Mouse (Mus musculus) right cerebral cortex, postnatal 14 days (tissue): ENCODE results near the gene Ankrd65.
A peak's percentile ranks its signal among the peaks of the same experiment; 100 is the strongest.
"Not testable (repeated sequence)": the region's sequence is repeated elsewhere in the genome, so short reads cannot be mapped to it uniquely, and the experiment has no call there.

Source experiments
- DNase-seq: peaks from one replicate; pipeline ENCODE4 v3.0.0; 2022

The Ankrd65 gene

GRCm38 (mm10) chr4:155790021-155790489 lies at the start of gene Ankrd65:
Ankrd65 (plus strand) TSS chr4:155790439.
- no peak for DNase-seq

DNA sequence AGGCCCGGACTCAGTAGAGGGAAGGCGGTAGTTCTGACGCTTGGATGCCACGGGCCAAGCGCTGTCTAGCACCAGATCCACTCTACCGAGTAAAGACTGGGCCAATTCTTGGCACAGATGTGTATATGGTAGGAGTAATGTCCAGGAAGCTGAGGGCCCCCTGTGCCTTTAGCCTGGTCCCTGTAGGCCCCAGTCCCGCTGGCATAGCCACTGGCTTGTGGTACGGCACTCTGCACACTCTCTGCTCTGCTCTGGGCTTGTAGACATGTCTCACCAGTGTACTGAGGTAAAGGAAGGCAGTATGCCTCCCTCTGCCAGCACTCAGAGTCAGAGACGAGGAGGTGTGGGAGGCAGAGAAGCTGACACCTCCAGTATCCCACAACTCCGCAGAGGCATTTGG lies 49.6 kb upstream of the Ankrd65 start:
- not testable (repeated sequence) for DNase-seq

DNA sequence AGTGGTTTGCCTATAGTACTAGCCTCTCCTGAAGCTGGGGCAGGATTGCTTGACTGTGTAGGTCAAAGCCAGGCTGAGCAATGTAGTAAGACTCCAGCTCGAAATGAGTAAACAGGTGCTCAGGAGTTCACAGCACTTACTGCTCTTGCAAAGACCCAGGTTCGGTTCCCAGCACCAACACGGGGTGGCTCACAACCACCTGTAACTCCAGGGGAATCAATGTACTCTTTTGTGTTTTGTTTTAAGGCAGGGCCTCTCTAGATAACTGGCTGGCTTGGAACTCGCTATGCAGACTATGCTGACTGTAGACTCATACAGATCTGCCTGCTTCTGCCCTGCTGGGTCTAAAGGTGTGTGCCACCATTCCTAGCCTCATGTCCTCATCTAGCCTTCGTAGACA lies 47.6 kb upstream of the Ankrd65 start:
- no peak for DNase-seq

GRCm38 (mm10) chr4:155744474-155744873 lies 45.8 kb upstream of the Ankrd65 start:
- DNase-seq, result no peak

DNA sequence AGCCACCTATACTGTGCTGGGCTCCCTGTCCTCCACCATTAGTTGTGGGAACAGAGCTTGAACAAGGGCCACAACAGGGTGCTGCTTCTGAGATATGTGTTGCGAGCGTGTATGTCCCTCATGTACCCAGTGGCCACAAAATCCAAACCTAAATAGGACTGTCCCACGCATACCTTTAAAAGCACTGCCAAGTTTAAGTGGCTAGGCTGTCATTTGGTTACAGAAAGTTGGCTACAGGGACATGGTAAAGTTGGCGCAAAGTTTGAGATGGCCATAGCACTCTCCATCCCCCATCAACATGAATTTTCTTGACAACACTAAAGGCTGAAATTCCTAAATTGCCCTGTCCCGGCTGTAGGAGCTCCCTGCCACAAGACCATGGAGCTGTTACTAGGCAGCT lies 45.1 kb upstream of the Ankrd65 start:
- no peak for DNase-seq

- no peak for DNase-seq
Measured at GRCm38 (mm10) chr4:155746036-155746548, 44.1 kb upstream of the Ankrd65 start.

GRCm38 (mm10) chr4:155746575-155747490 lies 43.4 kb upstream of the Ankrd65 start:
- peak; percentile 7 for DNase-seq

DNA sequence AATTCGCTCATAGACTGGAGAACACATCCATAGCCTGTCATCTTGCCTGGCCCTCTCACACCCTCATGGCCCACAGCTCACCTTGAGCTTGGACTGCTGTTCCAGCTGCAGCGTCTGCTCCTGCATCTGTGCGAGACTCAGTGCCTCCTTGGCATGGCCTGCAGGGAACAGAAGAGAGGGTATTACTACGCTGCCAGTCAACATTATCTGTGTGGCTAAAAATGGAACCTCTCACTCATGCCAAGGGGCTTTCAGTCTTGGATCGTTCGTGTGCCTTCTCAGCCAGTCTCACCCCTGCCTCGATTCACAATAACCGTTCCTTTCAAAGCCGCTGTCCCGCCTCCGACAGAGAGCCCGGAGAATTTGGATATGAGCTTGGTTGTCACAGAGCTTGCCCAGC lies 33.2 kb upstream of the Ankrd65 start:
- no peak for DNase-seq

GRCm38 (mm10) chr4:155759862-155760612 lies 30.2 kb upstream of the Ankrd65 start:
- DNase-seq, result no peak

- DNase-seq, result peak; percentile 98
Measured at GRCm38 (mm10) chr4:155760613-155761355, 29.5 kb upstream of the Ankrd65 start, which contains the start of gene Atad3a. Atad3a (minus strand) TSS chr4:155761093.

DNA sequence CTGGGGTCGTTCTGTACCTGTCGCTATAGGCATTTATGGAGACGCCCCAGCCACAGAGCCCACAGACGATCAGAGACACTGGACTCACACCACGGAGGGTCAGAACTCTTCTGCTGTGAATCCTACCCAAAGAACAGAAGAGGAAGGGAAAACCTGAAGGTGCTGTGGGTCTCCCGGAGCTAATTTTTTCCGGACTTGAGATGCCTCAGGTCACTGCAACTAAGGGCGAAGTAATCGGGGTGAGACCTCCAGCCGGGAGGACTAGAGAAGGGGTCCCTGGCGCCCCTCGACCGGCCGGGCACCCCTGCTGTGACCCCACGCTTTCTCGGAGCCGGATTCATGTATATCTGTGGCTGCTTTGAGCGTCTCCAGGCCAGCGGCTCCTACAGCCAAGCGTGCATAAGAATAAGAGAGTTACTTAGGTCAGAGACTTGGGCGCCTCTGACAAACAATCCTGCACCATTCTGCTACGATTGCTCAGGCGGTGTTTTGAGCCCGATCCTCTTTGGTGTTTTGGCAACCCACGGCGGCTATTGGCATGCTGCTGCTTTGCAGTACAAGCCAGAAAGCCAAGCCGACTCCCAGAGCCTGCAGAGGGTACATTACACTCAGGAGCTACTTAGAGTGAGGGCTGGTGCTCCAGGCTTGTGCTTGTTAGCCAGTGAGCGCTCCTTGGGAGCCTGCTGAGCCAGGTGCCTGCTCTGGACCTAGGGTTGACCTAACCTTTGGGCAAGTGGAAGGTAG lies 28.7 kb upstream of the Ankrd65 start:
- DNase-seq, result no peak

GRCm38 (mm10) chr4:155762357-155762756 lies 27.9 kb upstream of the Ankrd65 start:
- DNase-seq, result no peak

- no peak for DNase-seq
Measured at GRCm38 (mm10) chr4:155769496-155769879, 20.8 kb upstream of the Ankrd65 start.

DNA sequence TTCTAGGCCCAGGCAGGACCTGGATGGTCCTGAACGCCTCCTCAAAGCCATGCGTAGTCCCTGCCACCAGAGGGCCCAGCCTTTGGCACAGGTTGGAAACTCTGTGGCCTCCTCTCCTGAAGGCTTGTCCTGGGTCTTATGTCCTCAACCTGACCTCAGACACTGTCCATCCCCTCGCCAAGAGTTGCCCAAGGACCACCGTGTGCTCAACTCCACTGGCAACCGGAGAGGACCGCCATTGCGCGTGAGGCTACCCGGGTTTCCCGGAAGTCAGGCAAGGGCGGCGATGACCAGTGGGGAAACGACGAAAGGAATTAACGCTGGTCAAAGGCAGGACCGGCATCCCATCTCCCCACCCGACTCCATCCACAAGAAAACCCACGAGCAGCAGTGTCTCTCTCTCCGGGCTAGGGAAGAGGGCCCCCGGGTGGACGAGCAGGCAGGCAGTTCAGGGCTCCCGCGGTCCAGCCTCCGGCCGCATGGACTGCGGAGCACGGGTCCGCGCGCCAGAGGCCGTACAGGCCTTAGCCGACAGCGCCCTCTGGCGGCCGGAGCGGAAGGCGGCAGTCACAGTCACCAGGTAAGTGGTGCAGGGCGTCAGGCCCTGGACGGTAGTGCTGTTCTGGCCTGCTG lies 20.2 kb upstream of the Ankrd65 start:
- DNase-seq, result peak; percentile 90

- DNase-seq, result no peak
Measured at GRCm38 (mm10) chr4:155770626-155771025, 19.6 kb upstream of the Ankrd65 start.

DNA sequence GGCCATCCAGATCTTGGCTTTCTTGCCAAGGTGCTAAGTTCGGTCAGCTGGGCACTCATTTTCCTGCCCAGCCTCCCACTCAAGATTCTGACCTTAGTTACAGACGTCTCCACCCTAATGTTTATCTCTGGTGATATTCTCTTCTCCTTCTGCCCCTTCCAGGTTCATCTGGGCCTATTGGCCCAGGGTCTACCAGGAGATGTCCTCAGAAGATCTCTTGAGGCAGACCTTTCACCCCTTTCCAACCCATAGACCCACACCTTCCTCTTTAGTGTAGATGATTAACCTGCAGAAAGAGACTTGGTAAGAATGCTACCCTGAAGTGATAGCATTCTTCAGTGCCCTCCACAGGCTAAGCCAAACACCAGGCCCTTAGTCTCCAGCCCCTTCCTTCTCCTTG lies 18.5 kb upstream of the Ankrd65 start:
- no peak for DNase-seq

DNA sequence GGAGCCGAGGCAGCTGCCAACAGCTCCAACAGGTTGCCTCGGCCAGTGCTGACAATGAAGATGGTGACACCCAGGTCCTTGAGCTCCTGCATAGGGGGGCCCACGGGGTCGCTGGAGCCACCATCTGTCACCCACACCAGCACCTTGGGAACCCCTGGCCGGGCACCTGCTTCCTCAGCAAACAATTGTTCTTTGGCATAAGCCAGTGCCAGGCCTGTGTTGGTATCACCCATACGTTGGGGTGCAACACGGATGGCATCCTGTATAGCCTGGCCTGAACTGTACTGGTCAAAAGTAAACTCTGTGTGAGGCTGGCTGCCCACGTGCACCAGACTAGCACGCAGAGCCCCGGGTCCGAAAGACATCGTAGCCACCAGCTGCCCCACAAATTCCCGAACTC lies 17.5 kb upstream of the Ankrd65 start:
- DNase-seq, result no peak

DNA sequence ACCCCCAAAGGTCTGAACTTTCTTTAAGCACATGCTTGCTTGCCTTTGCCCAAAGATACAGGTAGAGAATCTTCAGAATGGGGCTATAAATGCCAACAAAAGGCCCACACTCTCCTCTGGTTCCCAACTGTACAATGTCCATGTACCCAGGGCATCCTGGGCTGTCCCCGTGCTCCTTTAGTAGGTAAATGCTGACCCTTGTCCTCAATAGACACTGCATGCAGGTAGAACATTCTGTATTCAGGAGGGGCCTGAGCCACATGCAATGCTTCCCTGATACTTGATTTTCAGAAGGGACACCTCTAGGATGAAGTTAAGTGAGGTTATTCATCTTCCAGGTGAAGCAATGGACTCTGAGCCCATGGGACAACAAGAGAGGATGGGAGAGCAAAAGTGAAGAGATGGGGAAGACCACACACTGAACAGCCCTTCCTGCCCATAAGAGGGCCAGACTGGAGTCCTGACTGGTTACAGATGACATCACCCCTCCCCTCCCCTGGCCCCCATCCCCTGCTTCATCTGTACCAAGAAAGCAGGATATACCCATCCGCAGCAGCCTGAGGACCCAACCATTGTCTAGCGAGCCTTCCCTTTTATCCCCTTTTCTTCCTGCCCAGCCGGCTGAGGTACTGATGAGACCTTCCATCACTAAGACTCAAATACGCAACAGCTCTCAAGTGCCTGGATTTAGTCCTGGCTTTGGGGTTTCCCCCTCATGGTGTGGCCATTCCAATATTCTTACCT lies 16.7 kb upstream of the Ankrd65 start:
- no peak for DNase-seq

DNA sequence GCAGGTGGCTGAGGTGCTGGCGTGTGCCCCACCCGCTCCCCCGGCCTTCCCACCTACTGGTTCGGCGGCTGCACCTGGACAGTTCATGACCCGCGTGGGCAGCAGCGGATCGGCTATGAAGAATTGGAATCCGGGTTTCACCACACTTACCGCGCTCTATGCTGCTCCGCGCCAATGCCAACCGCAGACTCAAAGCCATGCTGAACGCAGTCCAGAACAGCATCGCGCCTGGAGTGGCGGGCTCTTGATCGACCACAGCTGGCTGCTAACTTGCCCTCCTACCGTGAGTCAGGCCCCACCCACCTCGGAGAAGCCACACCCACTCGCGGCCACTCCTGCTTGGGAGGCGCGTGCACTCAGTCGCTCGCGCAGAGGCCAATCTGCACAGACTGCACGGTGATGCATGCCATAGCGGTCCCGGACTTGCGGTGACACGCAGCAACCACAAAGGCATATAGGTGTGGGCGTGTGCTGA lies 15.9 kb upstream of the Ankrd65 start, which contains the start of gene Vwa1:
Vwa1 (minus strand) TSS at position 419 of the 475 bp plus-strand sequence.
- DNase-seq, result peak; percentile 83

DNA sequence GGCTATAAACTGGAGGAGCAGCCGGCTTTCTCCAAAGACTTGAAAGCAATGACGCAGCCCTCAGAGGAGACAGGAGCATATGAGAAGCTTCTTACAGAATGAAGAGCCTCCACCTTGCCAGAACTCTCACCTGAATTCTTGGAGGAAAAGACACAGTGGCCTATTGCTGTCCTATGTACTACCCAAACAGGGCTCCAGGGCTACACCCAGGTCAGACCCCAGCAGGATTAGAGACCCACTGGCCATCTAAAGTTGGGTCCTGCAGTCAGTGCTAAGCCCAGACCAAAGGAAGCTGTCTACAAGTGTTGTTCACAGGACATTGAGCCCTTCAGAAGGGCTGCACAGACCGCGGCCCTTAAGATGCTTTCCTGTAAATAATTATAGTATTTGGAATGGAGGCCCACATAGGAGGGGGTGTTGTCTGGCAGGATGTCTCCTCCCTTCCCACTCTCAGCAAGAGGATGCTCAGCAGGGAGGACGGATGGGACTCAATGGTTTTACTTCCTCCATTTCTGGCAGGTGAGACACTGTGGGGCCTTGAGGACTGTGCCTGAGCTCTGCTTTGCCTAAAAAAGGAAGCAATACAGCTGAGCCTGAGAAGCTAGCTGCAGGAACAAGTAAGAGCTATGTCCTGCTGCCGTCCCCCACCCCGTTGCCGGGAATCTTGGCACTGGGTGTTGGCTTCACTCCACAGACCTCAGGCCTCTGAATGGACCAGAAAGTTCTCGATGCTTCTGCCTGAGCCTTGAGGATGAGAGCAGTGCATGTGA lies 15.1 kb upstream of the Ankrd65 start:
- peak; percentile 39 for DNase-seq
